Mouse (Mus musculus) lung, postnatal 0 days (tissue): ENCODE measurements around the gene Tfcp2.

ENCODE experiments used
- CTCF ChIP-seq: IDR thresholded peaks from 2 replicates; pipeline ENCODE4 v1.5.1; 2016; ENCODE audit warnings: antibody characterized with exemption, mild to moderate bottlenecking
- EP300 ChIP-seq: IDR thresholded peaks from 2 replicates; pipeline ENCODE4 v1.6.1; 2016; ENCODE audit warnings: antibody characterized with exemption, mild to moderate bottlenecking, control low read depth

- no peak for TF ChIP-seq CTCF
- TF ChIP-seq EP300, result no peak
These were observed 43.2 kb downstream of the Tfcp2 start for GRCm38 (mm10) chr15:100508454-100509167.
